Mouse (Mus musculus) left cerebral cortex, postnatal 4 days (tissue): ENCODE data around the gene Reg3d. TPM values are rescaled to one million over a fixed set of nuclear protein-coding genes. Genes with fewer than 3 reads are reported as not detected.
"Not testable (repeated sequence)": the region's sequence is repeated elsewhere in the genome, so short reads cannot be mapped to it uniquely, and the experiment has no call there.

Experiments
- DNase-seq: peaks from one replicate; pipeline ENCODE4 v3.0.0-alpha.2; 2022
- intact Hi-C: fragments of 180-260 bp; cut with DNase I; formaldehyde crosslinking; loops from one replicate; pipeline ENCODE4 v1.15.1; 2025
- total RNA-seq, 2 experiments: library from RNA; stranded (reverse); gene quantifications; 2 replicates each; pipeline ENCODE4 v1.2.3; 2021

Gene Reg3d
- total RNA-seq, result not detected

GRCm38 (mm10) chr6:78378765-78379164 lies at the start of gene Reg3d:
TSS of gene Reg3d (minus strand) at chr6:78378865.
- intact Hi-C loops, result no loop called here

GRCm38 (mm10) chr6:78425497-78425896 lies 46.8 kb upstream of the Reg3d start:
- intact Hi-C loops, result no loop called here
- DNase-seq, result no peak

More at GRCm38 (mm10) chr6:78378765-78379164, at the start of gene Reg3d:
- DNase-seq, result no peak

DNA sequence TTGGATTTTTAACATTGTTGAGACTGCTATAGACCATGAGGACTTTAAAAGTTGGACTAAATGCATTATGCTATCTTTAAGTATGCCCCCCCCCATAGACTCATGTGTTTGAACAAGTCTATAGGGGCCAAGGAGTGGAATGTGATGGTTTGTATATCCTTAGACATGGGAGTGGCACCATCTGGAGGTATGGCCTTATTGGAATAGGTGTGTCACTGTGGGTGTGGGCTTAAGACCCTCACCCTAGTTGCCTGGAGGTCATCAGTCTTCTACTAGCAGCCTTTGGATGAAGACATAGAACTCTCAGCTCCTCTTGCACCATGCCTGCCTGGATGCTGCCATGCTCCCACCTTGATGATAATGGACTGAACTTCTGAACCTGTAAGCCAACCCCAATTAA lies 43.7 kb upstream of the Reg3d start, which contains the start of gene Reg1:
Reg1 (plus strand) TSS at position 301 of the 400 bp plus-strand sequence.
- DNase-seq, intact Hi-C loops: not testable (repeated sequence)

DNA sequence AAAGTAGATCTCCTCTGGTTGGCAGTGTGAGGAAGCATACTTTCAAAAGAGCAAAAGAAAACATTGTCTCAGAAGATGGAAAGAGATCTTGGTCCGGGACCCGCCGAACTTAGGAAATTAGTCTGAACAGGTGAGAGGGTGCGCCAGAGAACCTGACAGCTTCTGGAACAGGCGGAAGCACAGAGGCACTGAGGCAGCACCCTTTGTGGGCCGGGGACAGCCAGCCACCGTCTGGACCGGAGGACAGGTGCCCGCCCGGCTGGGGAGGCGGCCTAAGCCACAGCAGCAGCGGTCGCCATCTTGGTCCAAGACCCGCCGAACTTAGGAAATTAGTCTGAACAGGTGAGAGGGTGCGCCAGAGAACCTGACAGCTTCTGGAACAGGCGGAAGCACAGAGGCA lies 16.7 kb upstream of the Reg3d start, which contains the start of gene Reg2:
Reg2 (plus strand) TSS at position 301 of the 400 bp plus-strand sequence.
- intact Hi-C loops, DNase-seq: not testable (repeated sequence)

GRCm38 (mm10) chr6:78385609-78386008 lies 6.9 kb upstream of the Reg3d start:
- DNase-seq, result no peak
- intact Hi-C loops, result no loop called here

GRCm38 (mm10) chr6:78380409-78380808 lies 1.7 kb upstream of the Reg3d start, which contains the start of gene Reg3a:
TSS of gene Reg3a (plus strand) at chr6:78380709.
- intact Hi-C loops, result no loop called here
- no peak for DNase-seq

GRCm38 (mm10) chr6:78370357-78370756 lies 8.3 kb downstream of the Reg3d start, which contains the start of gene Reg3b:
TSS of gene Reg3b (plus strand) at chr6:78370657.
- intact Hi-C loops, result no loop called here

GRCm38 (mm10) chr6:78361971-78362563 lies 16.6 kb downstream of the Reg3d start:
- no peak for DNase-seq
- intact Hi-C loops, result no loop called here

More at GRCm38 (mm10) chr6:78370357-78370756, 8.3 kb downstream of the Reg3d start, which contains the start of gene Reg3b:
- DNase-seq, result no peak

GRCm38 (mm10) chr6:78341689-78342088 lies 37.0 kb downstream of the Reg3d start:
- intact Hi-C loops, result no loop called here
- no peak for DNase-seq

GRCm38 (mm10) chr6:78340296-78340695 lies 38.4 kb downstream of the Reg3d start:
- DNase-seq, result no peak
- intact Hi-C loops, result no loop called here

DNA sequence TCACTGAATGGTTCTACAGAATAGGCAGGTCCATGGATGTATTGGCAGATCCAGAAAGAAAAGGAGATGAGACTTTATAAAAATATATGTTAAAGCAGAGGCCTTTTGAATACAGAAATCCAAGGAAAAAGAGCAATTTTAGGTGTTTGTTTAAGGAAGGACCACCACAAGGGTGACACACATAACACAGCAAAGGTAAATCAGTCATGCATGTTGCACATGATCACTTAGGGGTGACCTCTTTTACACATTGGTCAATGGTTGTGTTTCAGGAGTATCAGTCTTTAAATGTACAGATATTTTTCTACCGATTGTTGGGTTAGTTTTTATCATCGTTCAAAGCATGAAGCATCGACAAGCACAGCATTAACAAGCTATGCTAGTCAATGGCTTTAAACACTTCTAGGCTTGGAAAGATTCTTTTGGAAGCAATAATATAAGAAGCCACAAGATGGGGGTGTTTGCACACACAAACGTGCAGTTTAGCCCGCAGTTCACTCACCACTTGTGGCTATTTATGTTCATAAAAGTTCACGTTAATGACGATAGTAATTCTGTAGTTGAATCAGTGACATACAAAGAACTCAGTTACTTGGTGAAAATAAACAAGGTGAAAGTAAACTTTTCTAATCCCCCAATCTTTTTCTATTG lies 46.6 kb downstream of the Reg3d start:
- DNase-seq, result peak; percentile 4
- intact Hi-C loops, result loop anchor here (2.0 kb wide), 1 partner anchor 183 kb away; no protein-coding TSS in a partner anchor

- DNase-seq, result no peak
- intact Hi-C loops, result loop anchor here (5.0 kb wide), 1 partner anchor 697 kb away; no protein-coding TSS in a partner anchor
These were observed 49.5 kb downstream of the Reg3d start for GRCm38 (mm10) chr6:78329166-78329565.

GRCm38 (mm10) chr6:78327798-78328197 lies 50.9 kb downstream of the Reg3d start:
- no peak for DNase-seq
- intact Hi-C loops, result loop anchor here (5.0 kb wide), 1 partner anchor 695 kb away; no protein-coding TSS in a partner anchor

Other genes with a start within 250 kb of the Reg3d start
- not detected for gene Reg3b, start 8.2 kb downstream of the Reg3d start, total RNA-seq
- gene Reg3a, start 1.8 kb upstream of the Reg3d start, total RNA-seq, result not detected
- not detected for gene Reg2, start 16.8 kb upstream of the Reg3d start, total RNA-seq
- not detected for gene Reg1, start 43.8 kb upstream of the Reg3d start, total RNA-seq
- not detected for gene Reg3g, start 90.0 kb upstream of the Reg3d start, total RNA-seq